Comparison of ENCODE assay signal across 27 mouse cellular contexts in genomic region chr4:70238862-70239261, GRCm38 (mm10).
"Had no signal": no experiment of that assay in that cellular context is flagged by ENCODE, and none has a peak within 500 bp of the region (broad histone marks: within the 10 kb centered on the region; RNA-seq: fewer than 3 reads in every experiment).

No protein-coding gene starts in this region.

- H3K4me2 ChIP-seq: embryonic facial prominence, embryonic 12.5 days; embryonic facial prominence, embryonic 13.5 days; embryonic facial prominence, embryonic 15.5 days; forebrain, embryonic 12.5 days; forebrain, embryonic 13.5 days; forebrain, embryonic 15.5 days had no signal

- DNase-seq: cerebellum, adult 18-20 months; cerebellum, adult 2 months; cerebellum, adult 8-10 months; cerebellum, adult 9-10 months; cerebellum, adult 9-11 months; cerebellum, postnatal 10 days; cerebellum, postnatal 14 days; cerebellum, postnatal 25 days; cerebellum, postnatal 36 days; embryo, embryonic 11 days; forebrain, postnatal 0 days; gastrocnemius, postnatal 10 days; gastrocnemius, postnatal 14 days; gastrocnemius, postnatal 25 days; heart, adult 18-20 months had no signal

- H3K4me1 ChIP-seq: embryonic facial prominence, embryonic 12.5 days; embryonic facial prominence, embryonic 13.5 days; embryonic facial prominence, embryonic 15.5 days; forebrain, embryonic 12.5 days; forebrain, embryonic 13.5 days; forebrain, embryonic 15.5 days had no signal

- H3K27me3 ChIP-seq: embryonic facial prominence, embryonic 12.5 days; embryonic facial prominence, embryonic 13.5 days; embryonic facial prominence, embryonic 15.5 days; forebrain, embryonic 12.5 days; forebrain, embryonic 13.5 days; forebrain, embryonic 15.5 days had no signal

- ATAC-seq: forebrain, embryonic 13.5 days; forebrain, embryonic 14.5 days; forebrain, embryonic 15.5 days; forebrain, embryonic 16.5 days; forebrain, postnatal 0 days had no signal

- H3K4me3 ChIP-seq: embryonic facial prominence, embryonic 10.5 days; embryonic facial prominence, embryonic 12.5 days; embryonic facial prominence, embryonic 13.5 days; embryonic facial prominence, embryonic 15.5 days; erythroblast, embryonic 14.5 days; forebrain, embryonic 10.5 days; forebrain, embryonic 12.5 days; forebrain, embryonic 13.5 days; forebrain, embryonic 15.5 days; gastrocnemius, adult 2 months had no signal

- H3K27ac ChIP-seq: embryonic facial prominence, embryonic 10.5 days; embryonic facial prominence, embryonic 12.5 days; embryonic facial prominence, embryonic 13.5 days; embryonic facial prominence, embryonic 15.5 days; forebrain, embryonic 10.5 days; forebrain, embryonic 12.5 days; forebrain, embryonic 13.5 days; forebrain, embryonic 15.5 days; gastrocnemius, adult 2 months had no signal

- H3K9ac ChIP-seq: embryonic facial prominence, embryonic 12.5 days; embryonic facial prominence, embryonic 13.5 days; embryonic facial prominence, embryonic 15.5 days; forebrain, embryonic 12.5 days; forebrain, embryonic 13.5 days; forebrain, embryonic 15.5 days; forebrain, postnatal 0 days had no signal

- H3K9me3 ChIP-seq: embryonic facial prominence, embryonic 10.5 days; embryonic facial prominence, embryonic 12.5 days; embryonic facial prominence, embryonic 13.5 days; embryonic facial prominence, embryonic 15.5 days; forebrain, embryonic 10.5 days; forebrain, embryonic 12.5 days; forebrain, embryonic 13.5 days; forebrain, embryonic 15.5 days had no signal
